Mouse (Mus musculus) hindbrain, embryonic 11.5 days (tissue): ENCODE data around the gene Lpgat1. TPM values are rescaled to one million over a fixed set of nuclear protein-coding genes. Genes with fewer than 3 reads are reported as not detected.

Source experiments
- ATAC-seq: fragments of 200-750 bp; cut with Nextera tagmentation; 2 replicates; pipeline ENCODE4 v1.8.0; 2017; ENCODE audit warnings: mild to moderate bottlenecking, moderate TSS enrichment, moderate library complexity; ENCODE audit not compliant: low FRiP score
- DNase-seq: peaks from one replicate; pipeline ENCODE4 v3.0.0-alpha.2; 2015; ENCODE audit warnings: low spot score
- H3K27ac ChIP-seq: fragments of 300-500 bp; sonication (generic); 2 replicates; pipeline ENCODE4 v1.5.1; 2014; ENCODE audit warnings: mild to moderate bottlenecking, low read depth, low read length
- H3K27me3 ChIP-seq: fragments of 300-500 bp; sonication (generic); 2 replicates; pipeline ENCODE4 v1.6.1; 2014; ENCODE audit warnings: mild to moderate bottlenecking, low read length, moderate library complexity, mixed read lengths; ENCODE audit not compliant: control insufficient read depth, insufficient read depth
- H3K36me3 ChIP-seq: fragments of 300-500 bp; sonication (generic); 2 replicates; pipeline ENCODE4 v1.6.1; 2014; ENCODE audit warnings: mild to moderate bottlenecking, low read length, moderate library complexity, mixed read lengths; ENCODE audit not compliant: control insufficient read depth, insufficient read depth
- H3K4me1 ChIP-seq: fragments of 300-500 bp; sonication (generic); replicated peaks from 2 replicates; pipeline ENCODE4 v1.6.1; 2014; ENCODE audit warnings: low read length, mixed read lengths; ENCODE audit not compliant: control insufficient read depth, insufficient read depth
- H3K4me2 ChIP-seq: fragments of 300-500 bp; sonication (generic); replicated peaks from 2 replicates; pipeline ENCODE4 v1.6.1; 2014; ENCODE audit warnings: mild to moderate bottlenecking, low read depth, low read length
- H3K4me3 ChIP-seq: fragments of 300-500 bp; sonication (generic); 2 replicates; pipeline ENCODE4 v1.5.1; 2014; ENCODE audit warnings: low read depth, low read length
- H3K9ac ChIP-seq: fragments of 300-500 bp; sonication (generic); 2 replicates; pipeline ENCODE4 v1.6.1; 2014; ENCODE audit warnings: low read depth, low read length
- H3K9me3 ChIP-seq: fragments of 300-500 bp; sonication (generic); 2 replicates; pipeline ENCODE4 v1.6.1; 2016; ENCODE audit warnings: low read length; ENCODE audit not compliant: control insufficient read depth
- WGBS: fragments of 180-500 bp; shearing (Covaris S2); extraction: QIAGEN DNeasy Blood & Tissue Kit; methylation state at CpG from one replicate; pipeline ENCODE4 v1.1.7; 2014; 5-methylcytosine and 5-hydroxymethylcytosine counted together
- polyA plus RNA-seq: library from polyadenylated mRNA; unstranded; fragments of >200 nt; fragmentation: Nextera tagmentation; extraction: Ambion mirVana; gene quantifications from 2 replicates; pipeline ENCODE4 v1.2.1, GENCODE M21; 2014

Gene Lpgat1
- 34.1 and 35.9 TPM in 2 replicates for polyA plus RNA-seq

DNA sequence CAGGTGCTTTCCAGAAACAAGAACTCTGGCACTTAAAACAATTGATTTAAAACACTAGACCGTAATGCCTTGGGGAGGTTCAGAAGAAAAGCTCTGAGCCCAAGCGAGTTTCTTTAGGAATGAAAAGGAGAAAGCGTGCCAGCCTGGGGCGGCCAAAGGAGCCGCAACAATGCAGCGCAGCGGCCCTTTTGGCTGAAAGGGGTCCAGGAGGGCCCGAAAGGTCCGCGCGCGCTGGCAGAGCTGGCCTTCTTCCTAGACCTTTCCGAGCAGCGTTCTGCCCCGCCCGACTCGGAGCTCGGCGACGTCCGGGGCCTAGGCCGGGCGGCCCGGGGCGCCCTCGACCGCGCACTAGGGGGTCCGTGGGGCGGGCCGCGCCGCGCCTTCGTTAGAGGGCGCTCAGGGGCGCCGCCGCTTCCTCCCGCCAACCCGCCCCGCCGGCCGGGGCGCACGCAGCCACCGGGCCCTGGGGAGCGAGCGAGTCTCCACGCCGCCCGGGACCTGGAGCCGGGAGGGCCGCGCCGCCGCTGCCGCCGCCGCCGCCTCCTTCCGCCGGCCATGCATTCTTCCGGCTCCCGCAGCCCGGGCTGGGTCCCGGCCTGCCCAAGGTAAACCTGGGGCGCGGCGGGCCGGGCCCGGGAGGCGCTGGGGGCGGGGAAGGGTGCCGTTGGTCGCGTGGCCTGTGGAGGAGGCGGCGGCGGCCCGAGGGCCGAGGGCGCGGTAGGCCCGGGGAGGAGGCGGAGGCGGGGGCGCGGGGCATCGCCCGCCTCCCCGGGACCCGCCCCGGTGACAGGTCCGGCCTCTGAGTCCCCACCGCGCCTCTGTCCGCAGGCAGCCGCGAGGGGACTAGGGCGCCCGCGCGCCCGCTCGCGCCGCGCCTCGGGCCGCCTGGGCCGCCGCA, at the start of gene Lpgat1:
TSS of gene Lpgat1 (plus strand) at position 234 of the 898 bp plus-strand sequence.
- no peaks in the 10 kb centered on the region for H3K27me3 ChIP-seq
- peak; percentile 84 for ATAC-seq
- peak within 1 kb of the TSS; percentile 94 for H3K9ac ChIP-seq
- H3K9me3 ChIP-seq = no peaks in the 10 kb centered on the region
- H3K27ac ChIP-seq = peak within 1 kb of the TSS; percentile 85
- H3K4me1 ChIP-seq = no peaks in the 10 kb centered on the region
- H3K4me2 ChIP-seq = peak within 1 kb of the TSS; percentile 84
- 0% methylated on average over 63 of the region's 113 CpGs for WGBS
- H3K36me3 ChIP-seq = no peaks in the 10 kb centered on the region
- peak; percentile 78 for DNase-seq
- H3K4me3 ChIP-seq = peak within 1 kb of the TSS; percentile 92

DNA sequence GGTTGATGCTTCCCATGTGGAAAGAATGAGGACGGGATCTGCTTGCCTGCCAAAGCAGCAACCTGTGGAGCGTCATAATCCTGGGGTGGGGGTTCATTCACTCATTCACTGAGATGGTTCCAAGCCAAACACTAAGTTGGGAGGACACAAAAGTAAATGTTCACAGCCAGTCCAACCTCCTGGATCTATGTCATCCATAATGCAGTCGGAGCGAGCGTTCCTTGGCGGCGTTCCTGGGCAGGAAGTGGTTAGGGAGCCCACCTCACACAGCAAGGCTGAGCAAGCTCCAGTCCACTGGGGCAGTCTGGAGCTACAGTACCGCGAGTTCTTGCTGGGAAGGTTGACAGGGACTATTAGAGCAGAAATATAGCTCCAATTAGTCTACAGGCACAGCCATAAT, 49.6 kb upstream of the Lpgat1 start:
- no peak overlapping the region for H3K9ac ChIP-seq
- H3K27me3 ChIP-seq = no peaks in the 10 kb centered on the region
- no peaks in the 10 kb centered on the region for H3K4me1 ChIP-seq
- H3K4me2 ChIP-seq = no peak overlapping the region
- H3K4me3 ChIP-seq = no peak overlapping the region
- DNase-seq (no peak), ATAC-seq (no peak)
- H3K36me3 ChIP-seq = no peaks in the 10 kb centered on the region
- WGBS = 88% methylated on average over 9 of the region's 9 CpGs
- no peak overlapping the region for H3K27ac ChIP-seq
- no peaks in the 10 kb centered on the region for H3K9me3 ChIP-seq

DNA sequence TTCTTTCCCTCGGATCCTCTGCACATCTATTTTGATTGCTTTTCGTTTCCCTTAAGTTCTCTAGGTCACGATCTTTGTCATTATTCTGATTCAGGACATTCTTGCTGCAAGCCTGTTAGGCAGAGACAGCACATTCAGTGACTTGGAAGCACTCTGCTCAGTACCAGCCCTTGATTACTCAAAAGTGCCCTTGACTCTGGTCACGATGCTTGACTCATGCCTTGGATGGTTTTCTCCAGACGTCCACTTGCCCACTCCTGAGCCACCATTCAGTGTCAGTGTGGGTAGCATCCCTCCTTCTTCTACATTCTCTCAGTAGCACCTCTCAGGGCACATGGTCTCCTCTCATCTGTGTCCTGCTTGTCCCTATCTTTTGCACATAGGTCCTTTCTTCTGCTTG, 43.6 kb upstream of the Lpgat1 start:
- Histone ChIP-seq H3K4me3 (no peak overlapping the region), H3K9ac (no peak overlapping the region), H3K4me1 (no peaks in the 10 kb centered on the region), H3K4me2 (no peak overlapping the region), H3K36me3 (no peaks in the 10 kb centered on the region), H3K9me3 (no peaks in the 10 kb centered on the region), H3K27ac (no peak overlapping the region), H3K27me3 (no peaks in the 10 kb centered on the region)
- no peak for DNase-seq
- WGBS = 87% methylated on average over 5 of the region's 5 CpGs
- ATAC-seq = no peak

DNA sequence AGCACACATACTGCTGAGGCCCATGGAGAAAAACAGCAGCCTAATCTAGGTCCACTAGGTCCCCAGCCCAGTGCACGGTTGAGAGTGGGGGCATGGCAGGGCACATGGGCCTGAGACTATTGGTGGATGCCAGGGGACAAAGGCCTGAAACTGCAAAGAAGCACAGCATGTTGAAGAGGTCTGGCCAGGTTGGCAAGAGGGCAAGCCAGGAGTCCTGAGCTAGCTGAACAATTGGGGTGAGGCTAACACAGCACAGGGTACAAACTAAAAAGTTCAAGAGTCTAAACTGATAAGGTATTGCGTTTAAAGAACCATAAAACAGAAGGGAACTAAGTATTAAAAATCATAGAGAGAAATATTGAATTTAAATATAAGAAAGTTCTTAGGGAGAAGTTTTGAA, 36.0 kb upstream of the Lpgat1 start:
- DNase-seq = no peak
- Histone ChIP-seq H3K4me1 (no peaks in the 10 kb centered on the region), H3K27me3 (no peaks in the 10 kb centered on the region), H3K9me3 (no peaks in the 10 kb centered on the region), H3K4me3 (no peak overlapping the region), H3K27ac (no peak overlapping the region), H3K4me2 (no peak overlapping the region), H3K36me3 (no peaks in the 10 kb centered on the region), H3K9ac (no peak overlapping the region)
- 75% methylated on average over 2 of the region's 2 CpGs for WGBS
- ATAC-seq = no peak

DNA sequence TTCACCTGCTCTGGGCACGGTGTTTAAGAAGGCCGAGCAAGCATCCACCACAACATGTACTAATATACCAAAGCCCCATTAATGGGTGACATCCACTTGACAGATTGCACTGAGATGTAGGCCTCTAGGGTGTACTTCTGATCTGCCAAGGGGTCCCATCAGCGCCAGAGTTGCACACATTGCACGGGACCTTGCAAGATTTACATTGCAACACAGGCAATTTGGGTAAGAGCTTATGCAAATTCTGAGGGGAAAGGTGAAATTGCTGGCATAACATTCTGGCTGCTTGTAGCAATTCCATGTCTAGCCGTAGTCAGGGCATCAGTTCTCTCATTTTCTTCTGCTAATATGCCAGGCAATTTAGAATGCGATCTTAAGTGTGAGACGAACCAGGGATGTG, 30.1 kb upstream of the Lpgat1 start:
- H3K9me3 ChIP-seq = no peaks in the 10 kb centered on the region
- H3K36me3 ChIP-seq = no peaks in the 10 kb centered on the region
- 90% methylated on average over 7 of the region's 7 CpGs for WGBS
- DNase-seq (no peak), ATAC-seq (no peak)
- no peak overlapping the region for H3K27ac ChIP-seq
- H3K27me3 ChIP-seq = no peaks in the 10 kb centered on the region
- no peaks in the 10 kb centered on the region for H3K4me1 ChIP-seq
- H3K4me2 ChIP-seq = no peak overlapping the region
- H3K4me3 ChIP-seq = no peak overlapping the region
- no peak overlapping the region for H3K9ac ChIP-seq

DNA sequence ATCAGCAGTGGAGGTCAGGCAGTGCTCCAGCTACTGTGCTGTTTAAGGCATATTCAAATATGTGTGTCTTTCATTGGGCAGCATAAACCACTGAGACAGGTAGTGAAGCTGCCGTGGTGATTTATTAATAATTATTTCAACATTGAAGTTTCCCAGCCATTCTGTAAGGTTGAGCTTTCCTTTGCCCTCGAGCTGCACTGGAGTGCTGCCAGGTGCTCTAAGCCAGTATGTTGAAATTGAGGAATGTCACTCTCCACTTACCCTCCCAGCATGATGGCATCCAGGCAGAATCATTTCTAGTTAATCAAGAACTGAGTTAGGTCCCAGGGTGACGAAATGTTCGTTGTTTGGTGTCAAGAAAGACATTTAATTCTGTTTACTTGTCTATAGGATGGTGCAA, 24.4 kb upstream of the Lpgat1 start:
- ATAC-seq (no peak), DNase-seq (no peak)
- 65% methylated on average over 4 of the region's 4 CpGs for WGBS
- H3K4me1 ChIP-seq = no peaks in the 10 kb centered on the region
- no peak overlapping the region for H3K9ac ChIP-seq
- no peak overlapping the region for H3K4me2 ChIP-seq
- no peaks in the 10 kb centered on the region for H3K36me3 ChIP-seq
- no peak overlapping the region for H3K27ac ChIP-seq
- H3K27me3 ChIP-seq = no peaks in the 10 kb centered on the region
- H3K9me3 ChIP-seq = no peaks in the 10 kb centered on the region
- no peak overlapping the region for H3K4me3 ChIP-seq

DNA sequence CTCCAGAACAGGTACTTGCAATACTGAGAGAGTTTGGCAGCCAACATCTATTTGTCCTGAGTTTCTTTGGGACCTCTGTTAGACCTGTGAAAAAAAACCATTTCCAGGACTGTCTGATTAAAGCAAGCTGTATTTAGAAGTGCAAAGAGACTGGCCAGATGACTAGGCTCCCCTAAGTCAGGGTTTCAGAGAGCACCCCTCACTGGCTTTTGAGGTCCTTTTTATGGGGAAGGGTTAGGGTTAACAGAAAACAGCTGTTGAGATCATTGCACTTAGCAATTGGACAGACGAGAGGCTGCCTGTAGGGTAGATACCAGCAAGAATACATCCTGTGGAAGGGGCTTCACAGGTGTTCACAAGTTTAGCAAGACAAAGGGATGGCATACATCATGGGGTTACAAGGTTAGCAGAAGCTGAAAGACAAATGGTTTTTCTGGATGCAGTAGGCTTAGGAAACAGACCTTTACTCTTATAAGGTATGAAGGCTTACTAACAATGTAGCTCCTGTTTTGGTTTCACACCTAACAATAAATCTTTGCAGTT, 19.3 kb upstream of the Lpgat1 start:
- Histone ChIP-seq H3K4me3 (no peak overlapping the region), H3K9me3 (no peaks in the 10 kb centered on the region), H3K9ac (no peak overlapping the region), H3K27me3 (no peaks in the 10 kb centered on the region), H3K27ac (no peak overlapping the region), H3K36me3 (no peaks in the 10 kb centered on the region), H3K4me1 (no peaks in the 10 kb centered on the region), H3K4me2 (no peak overlapping the region)
- no peak for DNase-seq
- no peak for ATAC-seq
- 39% methylated on average over 1 of the region's 1 CpGs for WGBS

DNA sequence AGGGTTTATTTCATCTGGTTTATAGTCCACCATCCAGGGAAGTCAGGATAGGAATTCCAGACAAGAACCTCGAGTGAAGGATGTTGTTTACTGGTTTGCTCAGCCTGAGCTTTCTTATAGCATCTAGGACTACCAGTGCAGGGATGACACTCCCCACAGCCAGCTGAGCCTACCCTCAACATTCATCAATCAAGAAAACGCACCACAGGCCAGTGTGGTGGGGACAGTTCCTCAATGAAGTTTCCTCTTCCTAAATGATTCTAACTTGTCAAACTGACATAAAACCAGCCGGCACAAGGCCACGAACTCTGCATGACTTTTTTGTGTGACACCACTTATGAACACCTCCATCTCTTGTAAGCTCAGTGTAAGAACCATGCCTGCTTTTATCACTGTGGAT, 13.1 kb upstream of the Lpgat1 start:
- no peak overlapping the region for H3K4me3 ChIP-seq
- ATAC-seq = no peak
- DNase-seq = no peak
- WGBS = 63% methylated on average over 4 of the region's 4 CpGs
- H3K27me3 ChIP-seq = no peaks in the 10 kb centered on the region
- no peak overlapping the region for H3K4me2 ChIP-seq
- H3K4me1 ChIP-seq = no peaks in the 10 kb centered on the region
- H3K36me3 ChIP-seq = no peaks in the 10 kb centered on the region
- no peak overlapping the region for H3K9ac ChIP-seq
- no peaks in the 10 kb centered on the region for H3K9me3 ChIP-seq
- no peak overlapping the region for H3K27ac ChIP-seq

DNA sequence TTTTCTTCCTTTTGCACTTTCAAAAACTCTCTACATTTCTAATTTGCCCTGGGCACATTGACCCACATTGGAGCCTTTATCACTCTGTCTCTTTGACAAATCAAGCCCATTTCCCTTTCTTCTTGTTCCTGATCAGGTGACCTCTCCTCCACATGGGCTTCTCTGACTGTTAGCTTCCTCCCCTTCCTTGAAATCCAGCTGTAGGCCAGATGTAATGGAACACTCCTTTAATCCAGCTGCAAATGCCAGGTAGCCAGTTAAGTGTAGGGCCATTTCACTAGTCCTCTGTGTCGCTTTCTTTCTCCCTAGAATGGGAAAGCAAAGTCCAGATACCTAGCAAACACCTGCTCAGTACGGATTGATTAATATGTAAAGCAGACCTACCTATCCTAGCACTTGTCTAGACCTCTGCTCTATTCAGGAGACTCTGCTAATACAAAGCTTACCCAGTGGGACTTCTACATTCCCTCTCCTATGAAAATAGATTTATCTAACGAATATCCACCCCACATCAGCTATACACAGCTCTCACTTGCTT, 11.0 kb upstream of the Lpgat1 start:
- Histone ChIP-seq H3K36me3 (no peaks in the 10 kb centered on the region), H3K27me3 (no peaks in the 10 kb centered on the region), H3K27ac (no peak overlapping the region), H3K4me2 (no peak overlapping the region), H3K9me3 (no peaks in the 10 kb centered on the region), H3K4me1 (no peaks in the 10 kb centered on the region), H3K9ac (no peak overlapping the region), H3K4me3 (no peak overlapping the region)
- ATAC-seq = no peak
- WGBS = 72% methylated on average over 3 of the region's 3 CpGs
- no peak for DNase-seq
